Mouse (Mus musculus) CH12.LX (cell line): Measurements from ENCODE around the gene Rnf144b. TPM values are rescaled to one million over a fixed set of nuclear protein-coding genes. Genes with fewer than 3 reads are reported as not detected.

ENCODE experiments used
- DNase-seq: peaks from one replicate; pipeline ENCODE4 v3.0.0-alpha.2; 2013; ENCODE audit errors: extremely low read depth
- H3K27ac ChIP-seq: 2 replicates; pipeline ENCODE4 v1.5.1; 2012; ENCODE audit warnings: low read depth, mild to moderate bottlenecking, control low read depth, moderate library complexity; ENCODE audit not compliant: insufficient read depth
- H3K27me3 ChIP-seq: replicated peaks from 2 replicates; pipeline ENCODE3; 2012; ENCODE audit warnings: inconsistent platforms
- H3K36me3 ChIP-seq, 2 experiments: replicated peaks in 1 of 2; 2 replicates each; pipeline versions ENCODE3 to v1.6.1; 2012; ENCODE audit warnings: inconsistent platforms in 1 of 2, low read length in 1 of 2, mild to moderate bottlenecking in 1 of 2, mixed read lengths in 1 of 2, moderate library complexity in 1 of 2; ENCODE audit not compliant: control insufficient read depth in 1 of 2, insufficient read depth in 1 of 2
- H3K4me1 ChIP-seq, 2 experiments: 2 replicates each; pipeline ENCODE4 v1.6.1; 2012; ENCODE audit warnings: inconsistent platforms in 1 of 2, moderate library complexity in 1 of 2; ENCODE audit not compliant: insufficient read depth in 2 of 2, control insufficient read depth in 1 of 2
- H3K4me2 ChIP-seq: 2 replicates; pipeline ENCODE4 v1.6.1; 2012; ENCODE audit warnings: low read depth, mild to moderate bottlenecking, control low read depth; ENCODE audit not compliant: poor library complexity, insufficient read depth, severe bottlenecking
- H3K4me3 ChIP-seq, 3 experiments: fragments of 150-350 bp in 1 of 3; sonication (generic) in 1 of 3; replicated peaks in 1 of 3; 2 replicates each; pipeline versions ENCODE3 to v1.5.1; 2011 to 2012; ENCODE audit warnings: low read depth in 2 of 3, low read length in 2 of 3, mild to moderate bottlenecking in 2 of 3, moderate library complexity in 2 of 3, control low read depth in 1 of 3, improper control_type of control experiment in 1 of 3, inconsistent platforms in 1 of 3, mixed read lengths in 1 of 3; ENCODE audit not compliant: poor library complexity in 1 of 3
- H3K79me2 ChIP-seq: replicated peaks from 2 replicates; pipeline ENCODE4 v1.6.1; 2012; ENCODE audit warnings: mild to moderate bottlenecking, moderate library complexity; ENCODE audit not compliant: control insufficient read depth, poor library complexity, insufficient read depth, severe bottlenecking; ENCODE audit errors: extremely low read depth
- H3K9ac ChIP-seq: 2 replicates; pipeline ENCODE4 v1.6.1; 2012; ENCODE audit warnings: low read depth, mild to moderate bottlenecking, control low read depth, moderate library complexity; ENCODE audit not compliant: insufficient read depth
- H3K9me3 ChIP-seq: replicated peaks from 2 replicates; pipeline ENCODE3; 2012; ENCODE audit warnings: low read length, inconsistent platforms, mixed read lengths
- BHLHE40 ChIP-seq: IDR thresholded peaks from 2 replicates; pipeline ENCODE4 v1.6.1; 2011; ENCODE audit warnings: mild to moderate bottlenecking, low read depth, low read length, improper control_type of control experiment
- CHD1 ChIP-seq: IDR thresholded peaks from 2 replicates; pipeline ENCODE4 v1.6.1; 2012; ENCODE audit warnings: low read depth, low read length, improper control_type of control experiment, inconsistent platforms
- CTCF ChIP-seq, 2 experiments: IDR thresholded peaks in 1 of 2; conservative IDR thresholded peaks in 1 of 2; 2 replicates each; pipeline ENCODE4 v1.5.1; 2011 to 2012; ENCODE audit warnings: low read depth in 2 of 2, low read length in 2 of 2, improper control_type of control experiment in 1 of 2, inconsistent platforms in 1 of 2, mild to moderate bottlenecking in 1 of 2, moderate library complexity in 1 of 2
- E2F4 ChIP-seq: IDR thresholded peaks from 2 replicates; pipeline ENCODE4 v1.6.1; 2011; ENCODE audit warnings: low read depth, low read length, improper control_type of control experiment; ENCODE audit not compliant: insufficient replicate concordance
- ELF1 ChIP-seq: IDR thresholded peaks from 2 replicates; pipeline ENCODE4 v1.6.1; 2014; ENCODE audit warnings: low read depth, mild to moderate bottlenecking, inconsistent platforms, low read length, improper control_type of control experiment
- EP300 ChIP-seq: IDR thresholded peaks from 2 replicates; pipeline ENCODE4 v1.6.1; 2011; ENCODE audit warnings: low read length, improper control_type of control experiment
- ETS1 ChIP-seq: conservative IDR thresholded peaks from 2 replicates; pipeline ENCODE4 v1.6.1; 2012; ENCODE audit warnings: low read depth, mild to moderate bottlenecking, inconsistent platforms, low read length, improper control_type of control experiment, moderate library complexity
- HCFC1 ChIP-seq: IDR thresholded peaks from 2 replicates; pipeline ENCODE4 v1.6.1; 2012; ENCODE audit warnings: low read depth, mild to moderate bottlenecking, inconsistent platforms, low read length, improper control_type of control experiment
- IRF4 ChIP-seq: IDR thresholded peaks from 2 replicates; pipeline ENCODE4 v1.6.1; 2014; ENCODE audit warnings: low read depth, mild to moderate bottlenecking, inconsistent platforms, low read length, improper control_type of control experiment
- MAX ChIP-seq: IDR thresholded peaks from 2 replicates; pipeline ENCODE4 v1.6.1; 2011; ENCODE audit warnings: low read length, improper control_type of control experiment
- MYC ChIP-seq: IDR thresholded peaks from 2 replicates; pipeline ENCODE4 v1.6.1; 2011; ENCODE audit warnings: low read depth, mild to moderate bottlenecking, improper control_type of control experiment, low read length
- NELFE ChIP-seq: IDR thresholded peaks from 2 replicates; pipeline ENCODE4 v1.6.1; 2011; ENCODE audit warnings: low read depth, low read length, improper control_type of control experiment
- NRF1 ChIP-seq: IDR thresholded peaks from 2 replicates; pipeline ENCODE4 v1.6.1; 2014; ENCODE audit warnings: low read depth, mild to moderate bottlenecking, inconsistent platforms, low read length, improper control_type of control experiment, moderate library complexity
- RCOR1 ChIP-seq: conservative IDR thresholded peaks from 2 replicates; pipeline ENCODE4 v1.6.1; 2012; ENCODE audit warnings: low read depth, mild to moderate bottlenecking, inconsistent platforms, low read length, improper control_type of control experiment
- SIN3A ChIP-seq: IDR thresholded peaks from 2 replicates; pipeline ENCODE4 v1.6.1; 2012; ENCODE audit warnings: low read length, improper control_type of control experiment, inconsistent platforms
- SMC3 ChIP-seq: IDR thresholded peaks from 2 replicates; pipeline ENCODE4 v1.6.1; 2011; ENCODE audit warnings: low read depth, low read length, improper control_type of control experiment
- TBP ChIP-seq: conservative IDR thresholded peaks from 2 replicates; pipeline ENCODE4 v1.6.1; 2011; ENCODE audit warnings: low read depth, low read length, improper control_type of control experiment
- UBTF ChIP-seq: IDR thresholded peaks from 2 replicates; pipeline ENCODE4 v1.6.1; 2012; ENCODE audit warnings: low read depth, mild to moderate bottlenecking, inconsistent platforms, low read length, improper control_type of control experiment, moderate library complexity
- USF1 ChIP-seq: IDR thresholded peaks from 2 replicates; pipeline ENCODE4 v1.6.1; 2014; ENCODE audit warnings: low read depth, mild to moderate bottlenecking, inconsistent platforms, low read length, improper control_type of control experiment
- USF2 ChIP-seq: conservative IDR thresholded peaks from 2 replicates; pipeline ENCODE4 v1.6.1; 2011; ENCODE audit warnings: low read depth, low read length, improper control_type of control experiment
- ZC3H11A ChIP-seq: IDR thresholded peaks from 2 replicates; pipeline ENCODE4 v1.6.1; 2012; ENCODE audit warnings: low read depth, mild to moderate bottlenecking, inconsistent platforms, low read length, improper control_type of control experiment
- ZKSCAN1 ChIP-seq: IDR thresholded peaks from 2 replicates; pipeline ENCODE4 v1.6.1; 2012; ENCODE audit warnings: low read depth, inconsistent platforms, low read length, improper control_type of control experiment, borderline replicate concordance
- ZNF384 ChIP-seq: IDR thresholded peaks from 2 replicates; pipeline ENCODE4 v1.6.1; 2012; ENCODE audit warnings: low read depth, low read length, improper control_type of control experiment, inconsistent platforms
- dilution Hi-C: fragments of 300-500 bp; cut with MboI; formaldehyde crosslinking; loops from 2 replicates; pipeline ENCODE4 v1.14.3; 2020; ENCODE audit warnings: low sequenced_read_pairs; ENCODE audit not compliant: extremely low pct_unique_long_range_greater_than_20kb, extremely low pct_ligation_motif_present
- in situ Hi-C: fragments of 300-500 bp; cut with MboI; formaldehyde crosslinking; loops from 3 replicates; pipeline ENCODE4 v1.14.3; 2019; ENCODE audit warnings: low sequenced_read_pairs, low pct_ligation_motif_present, low pct_unique_long_range_greater_than_20kb, mixed read lengths
- polyA plus RNA-seq: library from polyadenylated mRNA; unstranded; fragments of >175 nt; gene quantifications from 2 replicates; pipeline ENCODE4 v1.2.1, GENCODE M21; 2012; ENCODE audit warnings: low read depth; ENCODE audit not compliant: insufficient read length
- total RNA-seq, 2 experiments: library from RNA; depleted of rRNA; stranded (reverse); fragments of 300-350 nt in 1 of 2; fragments of >200 nt in 1 of 2; gene quantifications; 2 replicates each; pipeline ENCODE4 v1.2.3; 2012 to 2014

The Rnf144b gene
- total and polyA plus RNA-seq, 3 experiments = not detected

- Histone ChIP-seq H3K4me2 (no peak overlapping the region), H3K4me1 (no peaks in the 10 kb centered on the region), H3K9ac (no peak overlapping the region), H3K36me3 (no peaks in the 10 kb centered on the region), H3K79me2 (no peaks in the 10 kb centered on the region), H3K4me3 (no peak overlapping the region), H3K27me3 (no peaks in the 10 kb centered on the region), H3K27ac (no peak overlapping the region), H3K9me3 (no peaks in the 10 kb centered on the region)
- in situ Hi-C loops (no loop called here), dilution Hi-C loops (no loop called here)
- no peak for TF ChIP-seq EP300
- TF ChIP-seq ELF1 = no peak
- no peak for TF ChIP-seq USF1
- TF ChIP-seq MAX = no peak
- TF ChIP-seq CHD1 = no peak
- no peak for TF ChIP-seq UBTF
- no peak for TF ChIP-seq SMC3
- no peak for TF ChIP-seq ETS1
- TF ChIP-seq RCOR1 = no peak
- TF ChIP-seq MYC = no peak
- DNase-seq = no peak
These were observed 50.4 kb downstream of the Rnf144b start for GRCm38 (mm10) chr13:47172891-47173290.

GRCm38 (mm10) chr13:47178182-47178581 lies 55.7 kb downstream of the Rnf144b start:
- peaks cover 0 to 16% of the 10 kb centered on the region in 2 experiments; a peak in 2 of 4 replicates for H3K4me1 ChIP-seq
- no peaks in the 10 kb centered on the region for H3K27me3 ChIP-seq
- no peak for DNase-seq
- TF ChIP-seq TBP (no peak), EP300 (no peak), ZC3H11A (no peak), CTCF (conservative IDR thresholded peaks at IDR 0.05 in 1 of 2, IDR thresholded peaks at IDR 0.05 in 1 of 2; ENCODE audit: low read depth in 2 of 2, low read length in 2 of 2) (no peak), IRF4 (no peak), BHLHE40 (no peak), ZNF384 (no peak), ZKSCAN1 (no peak), RCOR1 (no peak), ELF1 (no peak), HCFC1 (no peak), USF2 (no peak), E2F4 (no peak), NELFE (no peak), NRF1 (no peak), MAX (no peak), CHD1 (no peak), SIN3A (no peak)
- H3K4me3 ChIP-seq = no peak overlapping the region
- no peak overlapping the region for H3K27ac ChIP-seq
- no peak overlapping the region for H3K9ac ChIP-seq
- H3K9me3 ChIP-seq = no peaks in the 10 kb centered on the region
- dilution Hi-C loops (no loop called here), in situ Hi-C loops (no loop called here)
- no peaks in the 10 kb centered on the region for H3K36me3 ChIP-seq
- H3K79me2 ChIP-seq = no peaks in the 10 kb centered on the region
- H3K4me2 ChIP-seq = no peak overlapping the region
